Mouse (Mus musculus) G1E-ER4 (cell line): Measurements from ENCODE around the gene Smarcd1. TPM values are rescaled to one million over a fixed set of nuclear protein-coding genes. Genes with fewer than 3 reads are reported as not detected.

Experiments
- GATA1 ChIP-seq: IDR thresholded peaks from one replicate; pipeline ENCODE4 v1.8.0; 2012; ENCODE audit warnings: low read length, inconsistent platforms
- polyA plus RNA-seq: library from polyadenylated mRNA; stranded (reverse); fragments of >175 nt; gene quantifications from 2 replicates; pipeline ENCODE4 v1.2.3, GENCODE M21; 2012

Smarcd1 gene
- polyA plus RNA-seq = 42.8 and 56.5 TPM in 2 replicates

DNA sequence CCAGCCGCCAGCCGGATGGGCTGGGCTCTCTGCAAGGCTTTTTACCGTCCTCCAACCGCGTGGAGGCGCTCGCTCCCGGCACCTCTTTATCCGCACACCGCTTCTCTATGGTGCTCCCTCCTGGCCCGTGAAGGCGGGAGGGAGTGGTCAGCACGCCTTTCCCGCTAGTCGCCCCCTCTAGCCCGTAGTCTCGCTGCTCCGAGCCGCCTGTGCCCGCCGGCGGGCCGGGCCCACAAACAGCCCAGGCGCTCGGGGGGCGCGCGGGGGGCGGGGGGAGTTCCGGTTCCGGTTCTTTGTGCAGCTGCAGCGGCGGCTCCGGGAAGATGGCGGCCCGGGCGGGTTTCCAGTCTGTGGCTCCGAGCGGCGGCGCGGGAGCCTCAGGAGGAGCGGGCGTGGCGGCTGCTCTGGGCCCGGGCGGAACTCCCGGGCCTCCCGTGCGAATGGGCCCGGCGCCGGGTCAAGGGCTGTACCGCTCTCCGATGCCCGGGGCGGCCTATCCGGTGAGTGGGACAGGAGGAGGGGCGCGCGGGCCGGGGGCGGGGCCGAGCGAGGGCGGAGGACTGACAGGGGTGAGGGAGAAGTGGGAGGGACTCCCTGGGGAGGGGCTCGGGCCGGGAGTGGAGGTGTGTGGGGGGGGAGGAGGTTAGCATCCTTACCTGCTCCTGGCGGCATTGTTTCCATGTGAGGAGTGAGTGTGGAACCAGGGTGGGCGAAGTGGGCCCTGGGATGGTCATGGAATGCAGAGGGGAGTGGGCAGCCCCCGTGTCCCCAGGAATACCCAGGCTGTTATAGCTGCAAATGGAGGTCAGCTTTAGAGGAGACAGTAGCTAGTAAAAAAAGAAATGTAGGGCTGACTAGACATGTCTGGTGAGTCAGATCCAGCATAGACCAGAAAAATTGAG, at the start of gene Smarcd1:
TSS of gene Smarcd1 (plus strand) at position 131 of the 902 bp plus-strand sequence.
- no peak for TF ChIP-seq GATA1

DNA sequence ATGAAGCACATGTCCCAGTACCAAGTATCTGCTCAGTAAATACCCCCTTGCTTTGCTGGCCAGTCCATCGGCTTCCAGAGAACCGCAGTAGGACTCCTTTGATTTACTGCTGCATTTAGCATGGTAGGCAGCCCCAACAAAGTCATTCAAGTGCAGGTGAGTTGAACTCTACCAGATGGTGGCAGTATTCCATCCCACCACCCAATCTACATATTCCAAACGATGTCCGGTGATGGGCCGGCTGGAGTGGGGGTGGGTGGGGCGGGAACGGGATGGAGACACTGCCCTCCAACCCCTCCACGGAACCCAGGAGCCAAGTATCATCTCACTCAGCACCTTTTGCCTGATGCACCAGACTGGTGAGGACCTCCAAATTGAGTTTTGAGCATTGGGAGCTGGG, 48.6 kb upstream of the Smarcd1 start:
- no peak for TF ChIP-seq GATA1

DNA sequence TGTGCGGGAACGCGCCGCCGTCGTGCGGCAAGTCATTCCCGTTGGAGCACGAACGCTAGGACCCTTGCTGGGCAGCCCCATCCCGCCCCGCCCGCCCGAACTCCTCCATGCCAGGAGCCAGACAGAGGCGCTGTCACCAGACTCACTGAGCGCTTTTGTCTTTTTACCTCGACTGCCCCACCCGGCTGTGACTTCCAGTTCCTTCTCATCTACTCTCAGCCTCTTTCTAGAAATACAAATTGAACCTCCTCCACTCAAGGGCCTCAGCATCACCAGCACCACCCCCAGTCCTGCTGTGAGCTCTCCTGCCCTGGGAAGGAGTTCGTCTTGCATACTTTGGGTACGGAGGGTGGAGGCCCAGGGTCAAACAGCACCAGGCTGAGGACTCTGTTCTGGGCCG, 48.1 kb upstream of the Smarcd1 start:
- no peak for TF ChIP-seq GATA1

DNA sequence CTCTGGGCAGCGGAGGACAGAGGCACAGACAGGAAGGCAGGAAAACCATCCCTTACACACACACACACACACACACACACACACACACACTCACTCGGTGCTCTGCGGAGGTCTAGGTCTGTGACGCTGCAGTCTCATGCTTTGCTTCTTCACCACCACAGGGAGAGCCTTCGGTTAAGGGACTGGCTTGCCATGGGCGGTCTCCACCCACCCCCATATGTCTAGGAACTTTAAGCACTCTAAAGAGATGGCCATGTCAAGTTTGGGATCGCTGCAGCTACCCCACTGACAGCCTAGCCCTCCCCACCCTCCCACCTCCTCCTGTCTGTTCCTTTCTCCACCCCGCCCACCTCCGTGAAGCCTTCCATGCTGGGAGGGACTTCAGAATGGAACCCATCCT, 46.0 kb upstream of the Smarcd1 start:
- no peak for TF ChIP-seq GATA1

DNA sequence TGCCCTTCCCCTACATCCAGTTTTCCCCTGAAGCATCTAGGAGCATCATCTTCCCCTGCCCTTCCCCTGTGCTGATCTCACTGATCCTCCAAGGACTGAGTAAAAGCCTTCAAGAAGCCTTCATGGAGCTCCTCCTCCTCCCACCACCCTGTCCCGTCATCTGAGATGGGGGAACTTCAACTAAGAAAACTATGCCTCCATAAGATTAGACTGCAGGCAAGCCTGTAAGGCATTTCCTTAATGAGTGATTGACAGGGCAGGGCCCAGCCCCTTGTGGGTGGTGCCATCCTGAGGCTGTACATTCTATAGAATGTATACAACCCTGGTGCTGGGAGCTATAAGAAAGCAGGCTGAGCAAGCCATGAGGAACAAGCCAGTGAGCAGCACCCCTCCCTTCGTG, 43.5 kb upstream of the Smarcd1 start:
- no peak for TF ChIP-seq GATA1

DNA sequence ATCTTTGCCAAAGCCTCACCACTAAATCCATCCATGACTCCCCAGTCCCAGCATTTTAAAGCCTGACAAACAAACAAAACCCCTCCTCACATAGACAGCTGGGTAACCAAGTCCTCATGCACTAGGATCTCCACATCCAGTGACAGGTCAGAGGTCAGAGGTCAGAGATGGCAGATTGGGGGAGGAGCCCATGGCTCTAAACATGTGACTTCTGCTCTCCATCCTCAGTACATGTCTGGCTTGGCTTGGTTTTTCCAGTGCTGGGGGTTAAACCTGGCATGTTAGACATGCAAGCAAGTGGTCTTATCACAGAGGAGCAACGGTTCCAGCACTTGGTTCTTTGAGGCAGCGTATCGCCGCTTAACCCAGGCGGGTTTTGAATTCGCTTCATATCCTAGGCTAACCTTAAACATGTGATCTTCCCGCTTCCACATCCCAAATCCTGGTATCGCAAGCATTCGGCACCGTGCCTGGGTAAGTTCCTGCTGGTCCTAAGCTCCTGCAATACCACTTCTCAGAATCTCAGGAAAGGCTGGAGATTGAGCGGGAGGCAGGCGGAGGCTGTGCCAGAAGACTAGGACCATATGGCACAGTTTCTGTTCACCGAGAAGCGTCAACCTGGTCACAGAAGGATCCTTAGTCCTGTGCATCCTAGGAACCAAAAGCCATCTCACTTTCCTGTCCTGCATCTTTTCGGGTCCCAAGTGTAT, 40.7 kb upstream of the Smarcd1 start:
- TF ChIP-seq GATA1 = no peak

DNA sequence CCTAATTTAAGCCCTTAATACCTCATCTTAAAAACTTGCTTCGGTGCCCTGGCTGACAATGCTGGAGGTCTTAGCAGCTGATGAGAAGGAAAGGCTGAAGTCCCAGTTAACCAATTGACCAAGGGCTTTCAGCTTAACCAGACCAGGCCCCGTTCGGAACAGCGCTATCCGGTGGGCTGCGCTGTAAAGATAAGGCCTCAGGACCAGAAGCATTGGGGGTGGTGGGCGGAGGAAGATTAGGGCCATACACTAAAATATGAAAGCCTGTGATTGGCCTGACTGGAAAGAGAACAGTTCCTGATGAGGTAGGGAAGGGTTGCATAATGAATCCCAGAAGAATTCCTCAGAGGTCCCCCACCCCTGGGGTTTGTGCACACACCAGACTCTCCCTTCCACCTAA, 39.6 kb upstream of the Smarcd1 start:
- TF ChIP-seq GATA1 = no peak

DNA sequence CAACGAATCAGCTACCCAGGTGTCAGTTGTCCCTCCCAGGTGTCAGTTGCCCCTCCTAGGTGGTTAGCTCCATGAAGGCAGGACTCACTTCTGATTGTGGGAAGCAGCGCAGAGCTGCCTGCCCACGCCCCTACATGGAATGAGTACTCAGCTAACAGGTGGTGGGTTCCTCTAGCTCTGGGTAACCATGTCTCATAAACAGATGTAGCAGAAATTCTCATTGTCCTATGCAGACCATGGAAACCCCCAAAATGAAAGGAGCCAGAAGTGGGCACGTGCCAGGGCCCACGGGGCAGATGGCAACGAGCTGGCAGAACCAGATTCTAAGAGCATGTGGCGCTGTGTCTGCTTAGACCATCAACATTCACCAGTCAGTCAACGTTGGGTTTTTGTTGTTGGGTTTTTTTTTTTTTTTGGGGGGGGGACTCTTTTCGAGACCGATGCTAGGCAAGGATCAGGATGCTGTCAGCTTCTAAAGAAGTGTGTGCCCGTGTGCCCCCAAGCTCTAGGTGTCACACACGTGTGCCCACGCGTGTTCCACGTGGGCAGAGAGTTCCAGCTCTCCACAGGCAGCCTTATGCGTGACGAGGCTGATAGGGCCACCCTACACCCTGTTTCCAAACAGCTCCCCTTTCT, 37.8 kb upstream of the Smarcd1 start:
- no peak for TF ChIP-seq GATA1

DNA sequence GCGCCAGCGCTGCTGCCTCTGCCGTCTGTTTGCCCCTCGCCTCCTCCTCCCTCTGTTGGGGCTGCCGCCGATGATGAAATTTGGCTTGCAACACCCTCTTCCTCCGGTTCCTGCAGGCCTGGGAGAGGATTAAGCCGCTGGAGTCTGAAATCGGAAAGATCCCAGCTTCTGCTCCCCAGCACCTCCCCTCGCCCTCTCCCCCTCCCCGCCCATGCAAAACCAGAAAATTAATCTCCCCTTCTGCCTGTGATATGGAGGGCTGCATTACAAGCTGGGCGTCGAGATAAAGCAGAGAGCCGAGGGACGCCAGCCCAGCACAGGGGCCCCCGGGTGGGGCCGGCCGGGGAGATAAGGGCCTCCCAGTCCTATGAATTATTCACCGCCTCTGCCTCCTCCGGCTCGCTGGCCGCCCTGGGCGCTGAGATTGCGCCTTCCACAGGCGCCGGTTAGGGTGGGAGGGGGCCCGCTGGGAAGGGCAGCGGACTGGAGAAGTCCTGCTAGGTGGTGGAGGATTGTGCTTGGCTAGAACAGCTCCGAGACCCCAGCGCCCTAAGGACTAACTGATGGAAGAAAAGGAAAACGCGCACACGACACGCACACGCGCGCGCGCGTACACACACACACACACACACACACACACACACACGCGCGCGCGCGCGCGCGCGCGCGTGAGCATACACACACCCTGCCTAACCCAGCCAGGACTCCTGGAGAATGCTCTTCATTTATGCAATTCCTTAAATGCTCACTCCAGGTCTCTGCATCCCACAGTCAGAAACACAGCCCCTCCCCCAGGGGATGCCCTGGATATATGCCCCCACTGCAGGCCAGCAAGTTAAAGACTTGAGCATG, 37.1 kb upstream of the Smarcd1 start:
- peak; percentile 80 for TF ChIP-seq GATA1

DNA sequence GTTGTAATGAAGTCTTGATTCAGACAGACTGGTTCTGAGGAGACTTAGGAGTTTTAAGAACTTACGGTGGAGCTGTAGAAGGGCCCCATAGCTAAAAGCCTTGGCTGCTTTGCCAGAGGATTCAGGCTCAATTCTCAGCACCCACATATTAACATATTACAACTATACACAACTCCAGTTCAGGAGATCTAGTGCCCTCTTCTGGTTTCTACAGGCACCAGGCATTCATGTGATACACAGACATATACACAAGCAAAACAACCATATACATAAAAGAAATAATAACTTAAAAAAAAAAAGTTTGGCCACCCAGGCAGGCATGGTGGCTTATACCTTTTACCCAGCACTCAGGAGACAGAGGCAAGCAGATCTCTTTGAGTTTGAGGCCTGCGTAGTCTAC, 34.4 kb upstream of the Smarcd1 start:
- TF ChIP-seq GATA1 = no peak

DNA sequence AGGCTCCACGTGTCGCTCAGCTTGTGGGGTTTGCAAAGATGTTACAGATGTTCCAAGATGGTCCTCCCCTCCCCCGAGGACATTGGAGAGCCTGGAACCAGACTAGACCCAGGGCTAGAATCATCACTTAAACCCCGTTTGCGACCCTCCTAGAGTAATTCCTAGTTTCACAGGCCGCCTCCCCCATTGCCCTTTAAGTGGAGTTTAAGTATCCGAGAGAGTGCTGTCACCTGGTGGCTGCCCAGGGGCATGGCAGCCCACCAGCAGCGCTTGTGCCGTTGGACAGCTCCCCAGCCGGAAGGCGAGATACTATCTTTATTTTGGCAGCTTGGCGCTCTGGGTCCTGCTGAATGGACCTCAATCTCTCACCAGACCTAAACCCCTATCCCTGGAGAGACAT, 33.0 kb upstream of the Smarcd1 start:
- TF ChIP-seq GATA1 = no peak

DNA sequence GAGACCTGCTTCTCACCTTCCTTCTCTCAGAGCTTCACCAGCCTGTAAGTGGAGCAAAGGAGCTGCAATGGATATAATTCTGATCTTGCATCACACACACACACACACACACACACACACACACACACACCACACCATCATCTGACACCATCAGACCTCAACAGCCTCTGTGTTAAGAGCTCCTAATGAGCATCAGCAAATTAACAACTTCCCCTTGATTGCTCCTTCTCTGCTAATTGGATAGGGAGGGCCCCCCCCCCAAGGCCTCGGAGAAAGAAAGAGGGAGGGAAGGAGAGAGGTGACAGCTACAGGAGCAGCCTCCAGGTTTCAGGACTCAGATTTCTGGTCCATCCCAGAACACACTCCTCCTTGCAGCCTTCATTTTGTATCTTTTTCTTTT, 32.5 kb upstream of the Smarcd1 start:
- TF ChIP-seq GATA1 = no peak

DNA sequence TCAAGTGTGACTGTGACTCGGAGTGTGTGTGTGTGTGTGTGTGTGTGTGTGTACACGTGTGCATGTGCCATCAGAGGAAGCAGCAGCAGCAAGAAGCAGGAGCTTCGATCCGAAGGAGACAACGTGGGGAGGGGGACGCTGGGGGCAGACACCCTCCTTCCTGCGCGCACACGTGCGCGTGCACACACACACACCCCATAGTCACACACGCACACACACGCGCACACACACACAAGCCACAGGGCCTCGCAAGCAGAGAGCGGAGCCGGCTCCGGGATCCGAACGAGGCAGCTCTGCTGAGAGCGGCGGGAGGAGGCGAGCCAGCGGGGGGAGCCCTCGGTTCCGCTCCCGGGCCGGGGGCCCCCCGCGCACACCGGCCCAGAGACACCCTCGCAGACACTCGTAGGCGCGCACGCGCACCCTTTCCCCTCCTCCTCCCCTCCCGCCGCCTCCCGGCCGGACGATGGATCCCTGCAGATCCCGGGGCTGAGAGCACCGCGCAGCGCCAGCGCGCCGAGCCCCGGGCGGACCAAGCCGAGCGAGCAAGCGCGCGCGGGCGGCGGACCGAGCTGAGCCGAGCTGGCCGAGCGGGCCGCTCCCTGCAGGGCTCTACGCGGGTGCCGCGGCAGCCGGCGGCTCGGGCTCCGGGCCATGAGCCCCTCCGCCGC, 31.6 kb upstream of the Smarcd1 start, which contains the start of gene Asic1:
TSS of gene Asic1 (plus strand) at position 215 of the 668 bp plus-strand sequence.
- TF ChIP-seq GATA1 = no peak

DNA sequence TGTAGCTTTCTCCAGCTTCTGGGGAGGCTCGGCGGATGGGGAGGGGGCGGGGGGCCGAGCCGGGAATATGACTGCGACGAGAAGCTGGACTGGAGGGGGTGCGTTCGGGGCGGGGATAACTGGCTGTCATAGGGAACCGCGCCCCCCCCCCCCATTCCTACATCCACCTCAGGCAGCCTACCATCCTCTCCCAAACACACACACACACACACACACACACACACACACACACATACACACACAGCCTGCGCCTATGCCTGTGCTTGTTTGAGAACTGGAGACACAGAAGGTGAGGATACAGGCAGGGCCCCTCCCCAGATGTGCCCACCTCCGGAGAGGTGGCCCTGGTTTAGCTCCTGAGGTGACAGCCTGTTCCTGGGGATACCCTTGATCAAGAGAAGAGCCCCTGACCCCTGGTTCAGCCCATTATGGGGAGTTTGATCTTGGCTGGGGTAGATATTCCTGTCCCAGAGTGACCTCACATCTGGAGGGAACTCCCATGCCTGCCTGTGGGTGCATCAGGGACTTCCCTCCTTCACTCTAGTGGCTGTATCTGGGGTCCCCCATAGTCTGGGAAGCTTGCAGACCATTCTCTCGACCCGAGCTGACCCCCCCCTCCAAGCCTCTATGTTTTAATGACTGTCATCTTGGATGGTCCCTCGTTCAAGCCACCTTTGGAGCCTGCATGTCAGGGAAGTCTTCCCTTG, 30.8 kb upstream of the Smarcd1 start:
- no peak for TF ChIP-seq GATA1
